Mouse (Mus musculus): ENCODE results near the gene Eef1akmt3.

GRCm38 (mm10) chr10:127042468-127043115 is 1.3 kb upstream of the Eef1akmt3 start:
- no peak for TF ChIP-seq GATA1 (IDR thresholded peaks at IDR 0.05; ENCODE audit: low read length)
- TF ChIP-seq TAL1 (IDR thresholded peaks at IDR 0.05; ENCODE audit: low read length): no peak
